Mouse (Mus musculus) layer of hippocampus, adult 8-10 months (tissue): ENCODE results near the gene Zfyve27. TPM values are rescaled to one million over a fixed set of nuclear protein-coding genes. Genes with fewer than 3 reads are reported as not detected.

Experiments
- DNase-seq, 2 experiments: peaks; one replicate each; pipeline ENCODE4 v3.0.0; 2022; ENCODE audit warnings: low spot score in 2 of 2
- total RNA-seq, 4 experiments: library from RNA; stranded (reverse); gene quantifications; 2 replicates each; pipeline ENCODE4 v1.2.4; 2022

The Zfyve27 gene
- total RNA-seq, 4 experiments from 2014 or later, result 79.7 to 113 (median 98.0) TPM

- no peak for DNase-seq
These were observed 67.2 kb downstream of the Zfyve27 start for GRCm38 (mm10) chr19:42230986-42231385.

GRCm38 (mm10) chr19:42237602-42238340 lies 74.0 kb downstream of the Zfyve27 start:
- no peak for DNase-seq

DNA sequence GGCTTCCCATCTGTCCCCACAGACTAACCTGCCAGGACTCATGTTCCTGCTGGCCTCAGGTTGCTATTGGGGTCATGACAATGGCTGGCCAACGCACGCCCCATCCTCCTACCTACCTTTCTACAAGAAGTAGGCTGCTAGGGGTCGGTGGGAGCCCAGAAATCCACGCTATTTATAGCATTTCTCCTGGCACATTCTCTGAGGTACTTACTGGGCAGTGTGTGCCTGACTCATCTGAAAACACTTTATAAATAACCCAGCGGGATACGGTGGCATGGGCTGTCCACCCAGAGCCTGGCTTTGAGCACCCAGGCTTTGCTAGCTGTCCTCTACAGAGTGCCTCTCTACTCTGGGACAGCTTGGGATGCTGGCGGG lies 74.6 kb downstream of the Zfyve27 start:
- DNase-seq, result no peak

GRCm38 (mm10) chr19:42240881-42241280 lies 77.1 kb downstream of the Zfyve27 start:
- no peak for DNase-seq

- DNase-seq, result no peak
These were observed 79.7 kb downstream of the Zfyve27 start for GRCm38 (mm10) chr19:42243401-42243800.

Other genes with a start within 250 kb of the Zfyve27 start
- gene Exosc1, start 230.5 kb upstream of the Zfyve27 start, total RNA-seq, result 10 to 100 TPM; 25.5 to 34.9 (median 29.1) TPM
- 10 to 100 TPM; 43.5 to 47.4 (median 44.0) TPM for gene Zdhhc16, start 230.5 kb upstream of the Zfyve27 start, total RNA-seq
- gene Mms19, start 182.8 kb upstream of the Zfyve27 start, total RNA-seq, result 10 to 100 TPM; 30.8 to 60.2 (median 39.4) TPM
- 10 to 100 TPM; 11.2 to 14.4 (median 13.2) TPM for gene Ubtd1, start 182.2 kb upstream of the Zfyve27 start, total RNA-seq
- gene Ankrd2, start 128.0 kb upstream of the Zfyve27 start, total RNA-seq, result under 1 TPM in 2 of 4 experiments, not detected in 2; 0.30 to 0.47 TPM
- gene Hoga1, start 118.3 kb upstream of the Zfyve27 start, total RNA-seq, result 10 to 100 TPM in 1 of 4 experiments, 1 to 10 TPM in 3; 7.2 to 11.6 (median 8.9) TPM
- 1 to 10 TPM; 1.7 to 2.7 (median 2.1) TPM for gene 4933411K16Rik, start 111.7 kb upstream of the Zfyve27 start, total RNA-seq
- gene Morn4, start 77.6 kb upstream of the Zfyve27 start, total RNA-seq, result 10 to 100 TPM; 59.1 to 70.6 (median 64.3) TPM
- 10 to 100 TPM; 64.8 to 71.3 (median 69.0) TPM for gene Pi4k2a, start 73.5 kb upstream of the Zfyve27 start, total RNA-seq
- gene Avpi1, start 34.9 kb upstream of the Zfyve27 start, total RNA-seq, result 10 to 100 TPM; 18.1 to 24.6 (median 21.4) TPM
- 1 to 10 TPM; 6.6 to 9.8 (median 8.4) TPM for gene Marveld1, start 16.6 kb upstream of the Zfyve27 start, total RNA-seq
- 1 to 10 TPM in 2 of 4 experiments, under 1 TPM in 1, not detected in 1; 0.49 to 2.3 (median 2.0) TPM for gene Sfrp5, start 38.3 kb downstream of the Zfyve27 start, total RNA-seq
- gene Golga7b, start 83.6 kb downstream of the Zfyve27 start, total RNA-seq, result 10 to 100 TPM; 58.0 to 67.6 (median 63.1) TPM